Mouse (Mus musculus) kidney, adult 8-10 months (tissue): ENCODE results near the gene Zfp384.
"Not testable (repeated sequence)": the region's sequence is repeated elsewhere in the genome, so short reads cannot be mapped to it uniquely, and the experiment has no call there.

ENCODE experiments used
- DNase-seq, 2 experiments: peaks; one replicate each; pipeline ENCODE4 v3.0.0; 2022

Gene Zfp384

GRCm38 (mm10) chr6:125030532-125030931 is 21.6 kb downstream of the Zfp384 start:
- peak in 1 of 2 experiments; percentile 51 for DNase-seq

- DNase-seq: no peak
Observed at GRCm38 (mm10) chr6:125031604-125032003, 22.7 kb downstream of the Zfp384 start.

GRCm38 (mm10) chr6:125038666-125039065 is 29.7 kb downstream of the Zfp384 start:
- no peak for DNase-seq

DNA sequence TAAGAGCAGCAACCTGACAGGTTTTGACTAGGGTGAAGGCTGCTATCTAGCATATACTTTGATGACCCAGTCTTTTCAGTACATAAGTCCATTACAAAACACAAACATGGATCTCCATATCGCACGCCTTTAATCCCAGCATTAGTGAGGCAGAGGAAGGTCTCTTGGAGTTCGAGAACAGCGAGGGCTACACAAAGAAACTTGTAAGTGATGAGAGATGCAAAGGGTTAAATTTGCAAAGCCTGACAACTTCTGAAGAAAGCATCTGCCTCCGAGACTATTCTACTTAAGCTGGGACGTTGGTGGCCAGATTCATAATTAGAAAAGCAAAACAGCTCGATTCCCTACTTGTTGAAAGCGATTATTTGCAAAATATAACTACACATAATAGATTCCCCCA is 30.2 kb downstream of the Zfp384 start:
- DNase-seq: peak in 1 of 2 experiments; percentile 23

GRCm38 (mm10) chr6:125039533-125040153 is 30.7 kb downstream of the Zfp384 start, which contains the start of gene Ing4:
Gene Ing4 (plus strand): TSS chr6:125039760.
- peak; percentile 94 to 95 for DNase-seq

DNA sequence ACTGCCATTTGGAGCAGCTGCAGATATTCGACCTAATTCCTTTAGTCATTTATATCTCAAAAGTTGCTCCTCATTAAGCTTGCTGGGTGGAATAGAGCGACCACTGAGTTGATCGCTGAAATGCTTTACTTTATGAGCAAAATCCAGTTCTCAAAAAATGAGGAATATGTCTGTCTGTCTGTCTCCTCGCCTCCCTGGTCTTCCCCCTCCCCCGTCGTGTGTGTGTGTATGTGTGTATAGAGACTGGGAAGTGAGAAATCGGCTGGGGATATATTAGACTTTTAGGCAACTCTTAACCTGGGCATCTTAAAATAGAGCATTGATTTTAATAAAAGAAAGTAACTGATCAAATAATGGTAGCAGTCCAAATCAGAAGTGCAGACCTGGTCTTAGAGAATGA is 31.3 kb downstream of the Zfp384 start:
- DNase-seq: no peak

GRCm38 (mm10) chr6:125041047-125041446 is 32.1 kb downstream of the Zfp384 start:
- DNase-seq: no peak

- DNase-seq: no peak
Observed at GRCm38 (mm10) chr6:125042081-125042480, 33.1 kb downstream of the Zfp384 start.

DNA sequence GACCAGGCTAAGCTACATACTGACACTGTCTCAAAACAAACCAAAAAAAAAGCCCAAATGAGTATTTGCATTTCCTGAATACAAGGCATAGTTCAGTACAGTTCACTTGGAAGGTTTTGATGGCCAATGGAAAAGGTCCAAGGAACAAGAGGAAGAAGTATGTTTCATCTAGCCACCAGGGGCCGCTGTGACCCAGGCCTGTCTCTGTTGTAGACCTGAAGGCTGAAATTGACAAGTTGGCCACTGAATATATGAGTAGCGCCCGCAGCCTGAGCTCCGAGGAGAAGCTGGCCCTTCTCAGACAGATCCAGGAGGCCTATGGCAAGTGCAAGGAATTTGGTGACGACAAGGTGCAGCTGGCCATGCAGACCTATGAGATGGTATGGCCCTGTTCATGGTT is 37.7 kb downstream of the Zfp384 start:
- peak; percentile 75 to 79 for DNase-seq

DNA sequence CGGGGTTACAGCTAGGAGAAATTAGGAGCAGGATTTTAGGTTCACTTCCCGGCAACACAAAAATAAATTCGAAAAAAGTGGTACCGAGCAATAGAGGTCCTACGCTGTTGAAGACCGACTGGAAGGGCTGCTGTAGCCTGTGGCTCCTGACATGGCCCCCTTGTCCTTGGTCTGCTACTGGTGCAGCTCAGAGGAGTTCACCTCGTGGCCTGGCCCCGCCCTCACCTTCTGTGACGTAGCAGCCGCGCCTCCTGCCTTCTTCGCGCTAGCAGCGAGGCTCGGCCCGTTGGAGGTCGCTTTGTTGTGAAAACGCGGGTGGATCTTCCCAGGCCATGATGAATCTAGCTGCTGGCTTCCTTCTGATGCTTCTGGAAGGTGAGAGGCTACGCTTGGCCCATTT is 40.7 kb downstream of the Zfp384 start, which contains the start of gene Acrbp:
Acrbp (plus strand) TSS at position 12 of the 400 bp plus-strand sequence.
- DNase-seq: no peak

- no peak for DNase-seq
Observed at GRCm38 (mm10) chr6:125051237-125051636, 42.3 kb downstream of the Zfp384 start.

GRCm38 (mm10) chr6:125061493-125061892 is 52.5 kb downstream of the Zfp384 start:
- no peak for DNase-seq

- DNase-seq: no peak
Observed at GRCm38 (mm10) chr6:125062511-125062910, 53.6 kb downstream of the Zfp384 start.

DNA sequence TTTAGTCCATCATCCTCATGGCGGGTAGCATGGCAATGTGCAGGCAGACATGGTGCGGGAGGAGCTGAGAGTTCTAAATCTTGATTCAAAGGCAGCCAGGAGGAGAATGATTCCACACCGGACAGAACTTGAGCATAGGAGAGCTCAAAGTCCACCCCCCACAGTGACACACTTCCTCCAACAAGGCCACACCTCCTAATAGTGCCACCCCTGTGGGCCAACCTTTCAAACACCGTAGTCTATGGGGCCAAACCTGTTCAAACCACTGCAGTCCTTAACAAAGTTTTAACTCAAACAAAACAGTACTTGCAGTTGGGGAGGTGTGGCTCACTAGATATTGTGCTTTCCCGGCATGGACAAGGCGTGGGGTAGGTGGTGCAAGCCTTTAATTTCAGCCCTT is 55.0 kb downstream of the Zfp384 start:
- DNase-seq: no peak

DNA sequence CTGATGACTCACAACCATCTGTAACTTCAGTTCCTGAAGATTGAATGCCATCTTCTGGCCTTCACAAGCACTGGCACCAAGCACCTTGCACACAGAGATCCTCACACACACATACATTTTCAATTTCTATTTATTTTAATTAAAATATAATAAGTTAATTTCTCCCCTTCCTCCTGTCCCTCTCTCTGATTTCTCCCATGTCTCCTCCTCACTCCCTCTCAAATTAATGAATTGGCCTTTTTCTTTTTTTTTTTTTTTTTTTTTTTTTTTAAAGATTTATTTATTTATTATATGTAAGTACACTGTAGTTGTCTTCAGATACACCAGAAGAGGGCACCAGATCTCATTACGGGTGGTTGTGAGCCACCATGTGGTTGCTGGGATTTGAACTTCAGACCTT is 56.3 kb downstream of the Zfp384 start:
- DNase-seq: not testable (repeated sequence)

- no peak for DNase-seq
Observed at GRCm38 (mm10) chr6:125067571-125067995, 58.6 kb downstream of the Zfp384 start, which contains the start of gene Lpar5. Gene Lpar5 (plus strand): TSS chr6:125067920.

- DNase-seq: no peak
Observed at GRCm38 (mm10) chr6:125071170-125071895, 62.4 kb downstream of the Zfp384 start.

GRCm38 (mm10) chr6:125071896-125072279 is 62.9 kb downstream of the Zfp384 start:
- no peak for DNase-seq

DNA sequence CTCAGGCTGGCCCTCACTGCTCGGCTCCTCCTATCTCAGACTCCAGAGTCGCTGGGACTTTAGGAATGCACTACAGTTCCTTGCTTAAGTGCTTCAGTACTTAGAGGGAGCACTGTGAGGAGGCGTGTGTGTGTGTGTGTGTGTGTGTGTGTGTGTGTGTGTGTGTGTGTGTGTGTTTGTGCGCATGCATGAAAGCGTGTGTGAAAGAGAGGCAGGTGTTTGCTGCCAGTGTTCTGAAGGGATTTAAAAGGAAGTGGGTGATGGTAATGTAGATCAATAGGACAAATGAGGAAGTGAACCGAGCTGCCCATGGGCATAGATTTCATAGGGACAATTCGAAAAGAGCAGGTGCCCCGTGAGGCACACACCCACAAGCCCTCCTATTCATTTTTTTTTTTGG is 64.9 kb downstream of the Zfp384 start:
- DNase-seq: no peak

DNA sequence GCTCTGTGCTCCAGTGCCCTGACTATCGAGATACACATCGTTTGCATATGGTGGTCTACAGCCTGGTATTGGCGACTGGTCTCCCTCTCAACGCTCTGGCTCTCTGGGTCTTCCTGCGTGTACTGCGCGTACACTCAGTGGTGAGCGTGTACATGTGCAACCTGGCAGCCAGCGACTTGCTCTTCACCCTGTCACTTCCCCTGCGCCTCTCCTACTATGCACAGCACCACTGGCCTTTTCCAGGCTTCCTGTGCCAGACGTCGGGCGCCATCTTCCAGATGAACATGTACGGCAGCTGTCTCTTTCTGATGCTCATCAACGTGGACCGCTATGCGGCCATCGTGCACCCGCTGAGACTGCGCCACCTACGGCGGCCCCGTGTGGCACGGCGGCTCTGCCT is 72.4 kb downstream of the Zfp384 start:
- DNase-seq: no peak

GRCm38 (mm10) chr6:125081797-125082560 is 73.0 kb downstream of the Zfp384 start:
- DNase-seq: peak; percentile 92 to 93

DNA sequence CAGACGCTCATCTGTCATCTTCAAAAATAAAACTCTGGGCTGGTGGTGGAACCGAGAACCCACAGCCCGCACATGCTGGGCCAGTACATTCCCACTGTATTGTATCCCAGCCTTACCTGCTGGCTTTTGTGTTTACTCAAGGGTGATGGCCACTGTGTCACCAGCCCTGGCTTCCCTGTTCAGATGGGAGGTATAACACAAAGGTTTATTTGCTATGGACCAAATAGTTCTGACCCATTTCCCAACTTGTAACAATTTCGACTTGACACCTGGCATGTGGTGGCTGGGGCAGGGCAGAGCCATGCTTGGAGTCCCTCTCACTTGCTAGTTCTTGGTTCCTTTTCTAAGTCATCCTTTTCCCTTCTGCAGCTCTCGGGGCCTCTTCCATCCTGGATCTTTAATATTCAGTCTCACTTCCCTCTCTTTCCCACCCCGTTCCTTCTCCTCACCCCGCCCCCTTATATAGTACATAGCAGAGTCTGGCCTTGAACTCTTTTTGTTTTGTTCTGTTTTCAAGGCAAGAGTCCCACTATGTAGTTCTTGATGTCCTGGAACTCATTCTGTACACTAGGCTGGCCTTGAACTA is 73.9 kb downstream of the Zfp384 start:
- DNase-seq: no peak

DNA sequence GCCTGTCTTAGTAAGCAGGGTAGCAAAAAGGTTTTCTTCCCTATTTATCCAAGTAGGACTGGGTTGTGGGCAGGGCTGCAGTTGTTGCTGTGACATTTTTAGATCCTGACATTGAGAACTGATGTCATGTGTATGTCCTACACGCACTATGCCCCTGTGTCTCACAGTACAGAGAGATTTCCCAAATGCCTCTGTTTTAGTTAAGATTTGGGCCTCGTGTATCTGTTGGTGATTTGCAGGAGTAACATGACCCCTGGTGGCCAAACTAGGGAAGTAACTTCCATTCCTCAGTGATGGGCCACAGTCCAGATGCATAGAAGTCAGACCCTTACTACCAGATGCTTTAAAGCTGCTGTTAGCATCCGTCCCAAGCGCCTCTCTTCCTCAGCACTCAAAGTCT is 75.5 kb downstream of the Zfp384 start:
- peak in 1 of 2 experiments; percentile 70 for DNase-seq
